Mouse (Mus musculus) liver, embryonic 14.5 days (tissue): ENCODE measurements around the gene Fry. TPM values are rescaled to one million over a fixed set of nuclear protein-coding genes. Genes with fewer than 3 reads are reported as not detected.

Experiments
- ATAC-seq: fragments of 200-750 bp; cut with Nextera tagmentation; 2 replicates; pipeline ENCODE4 v1.8.0; 2017; ENCODE audit warnings: moderate number of reproducible peaks, mild to moderate bottlenecking, moderate library complexity; ENCODE audit not compliant: insufficient read depth
- DNase-seq, 3 experiments: peaks; one replicate each; pipeline ENCODE4 v3.0.0-alpha.2; 2012 to 2013; ENCODE audit warnings: low read depth in 3 of 3, low spot score in 3 of 3
- H3K27ac ChIP-seq: fragments of 300-500 bp; sonication (generic); 2 replicates; pipeline ENCODE4 v1.5.1; 2014; ENCODE audit warnings: moderate library complexity, mild to moderate bottlenecking, control low read depth, inconsistent platforms
- H3K27me3 ChIP-seq: fragments of 300-500 bp; sonication (generic); 2 replicates; pipeline ENCODE4 v1.6.1; 2014; ENCODE audit warnings: mild to moderate bottlenecking, low read length, moderate library complexity; ENCODE audit not compliant: control insufficient read depth, insufficient read depth
- H3K36me3 ChIP-seq: fragments of 300-500 bp; sonication (generic); replicated peaks from 2 replicates; pipeline ENCODE4 v1.6.1; 2014; ENCODE audit warnings: low read depth; ENCODE audit not compliant: control insufficient read depth, insufficient read depth
- H3K4me1 ChIP-seq, 2 experiments: fragments of 200-500 bp in 1 of 2; fragments of 300-500 bp in 1 of 2; sonication (generic) in 1 of 2; replicated peaks; 2 replicates each; pipeline ENCODE4 v1.6.1; 2012 to 2014; ENCODE audit warnings: antibody characterized with exemption in 1 of 2, inconsistent platforms in 1 of 2, low read length in 1 of 2; ENCODE audit not compliant: control insufficient read depth in 2 of 2, insufficient read depth in 2 of 2
- H3K4me2 ChIP-seq: fragments of 300-500 bp; sonication (generic); 2 replicates; pipeline ENCODE4 v1.6.1; 2014; ENCODE audit warnings: low read depth, mild to moderate bottlenecking, control low read depth, moderate library complexity
- H3K4me3 ChIP-seq, 2 experiments: fragments of 200-500 bp in 1 of 2; fragments of 300-500 bp in 1 of 2; sonication (generic) in 1 of 2; 2 replicates each; pipeline ENCODE4 v1.5.1; 2012 to 2014; ENCODE audit warnings: low read depth in 2 of 2, low read length in 2 of 2, mild to moderate bottlenecking in 2 of 2, control low read depth in 1 of 2, inconsistent platforms in 1 of 2, moderate library complexity in 1 of 2; ENCODE audit not compliant: insufficient read depth in 1 of 2
- H3K9ac ChIP-seq: fragments of 300-500 bp; sonication (generic); replicated peaks from 2 replicates; pipeline ENCODE4 v1.6.1; 2014; ENCODE audit warnings: mild to moderate bottlenecking, control low read depth, moderate library complexity
- H3K9me3 ChIP-seq: fragments of 300-500 bp; sonication (generic); 2 replicates; pipeline ENCODE4 v1.6.1; 2016; ENCODE audit warnings: low read length, mixed read lengths; ENCODE audit not compliant: control insufficient read depth
- CTCF ChIP-seq: IDR thresholded peaks from 2 replicates; pipeline ENCODE4 v1.5.1; 2016; ENCODE audit warnings: antibody characterized with exemption, low read depth, control low read depth
- EP300 ChIP-seq: IDR thresholded peaks from 2 replicates; pipeline ENCODE4 v1.6.1; 2016; ENCODE audit warnings: antibody characterized with exemption, low read depth
- WGBS: fragments of 180-500 bp; shearing (Covaris S2); extraction: QIAGEN DNeasy Blood & Tissue Kit; methylation state at CpG from one replicate; pipeline ENCODE4 v1.1.7; 2014; ENCODE audit not compliant: insufficient replicate concordance; 5-methylcytosine and 5-hydroxymethylcytosine counted together
- polyA plus RNA-seq, 2 experiments: library from polyadenylated mRNA; depleted of rRNA in 1 of 2; stranded (reverse) in 1 of 2; unstranded in 1 of 2; fragments of >200 nt; fragmentation: Nextera tagmentation in 1 of 2; extraction: Ambion mirVana in 1 of 2; gene quantifications; 2 replicates each; pipeline versions ENCODE4 v1.2.1 to v1.2.3; 2012 to 2014

Gene Fry
- polyA plus RNA-seq (2012; rRNA removed), result 1.3 and 1.4 TPM in 2 replicates
- 1.9 and 2.5 TPM in 2 replicates for polyA plus RNA-seq (2014; fragmentation: Nextera tagmentation; extraction: Ambion mirVana)

GRCm38 (mm10) chr5:150118455-150119241, at the start of gene Fry:
Gene Fry (plus strand): TSS chr5:150118645.
- TF ChIP-seq EP300 (no peak), CTCF (no peak)
- Histone ChIP-seq H3K4me1 (peaks cover 5 to 21% of the 10 kb centered on the region in 2 experiments), H3K36me3 (no peaks in the 10 kb centered on the region), H3K27ac (no peak within 1 kb of the TSS), H3K9me3 (no peaks in the 10 kb centered on the region), H3K4me3 (peak within 1 kb of the TSS; percentile 51 to 60), H3K9ac (peak within 1 kb of the TSS; percentile 53), H3K27me3 (no peaks in the 10 kb centered on the region; the same call in 1 of the 2 replicates), H3K4me2 (peak within 1 kb of the TSS; percentile 75)
- ATAC-seq (peak; percentile 99), DNase-seq (peak; percentile 81 to 84 (median 83))
- whole genome bisulfite sequencing, result under 1% methylated on average over 67 of the region's 68 CpGs

DNA sequence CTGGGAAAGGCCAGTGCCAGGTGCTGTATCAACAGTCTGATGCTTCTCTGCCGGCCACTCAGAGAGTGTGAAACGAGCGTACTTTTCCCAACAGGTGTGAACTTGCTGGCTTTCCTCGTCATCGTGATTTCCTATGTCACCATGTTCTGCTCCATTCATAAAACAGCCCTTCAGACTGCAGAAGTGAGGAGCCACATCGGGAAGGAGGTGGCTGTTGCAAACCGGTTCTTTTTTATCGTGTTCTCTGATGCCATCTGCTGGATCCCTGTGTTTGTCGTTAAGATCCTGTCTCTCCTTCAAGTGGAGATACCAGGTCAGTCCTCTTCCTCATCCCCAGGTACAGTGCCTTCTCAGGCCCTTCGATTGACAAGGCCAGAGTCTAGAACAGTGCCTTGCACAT, 48.4 kb upstream of the Fry start:
- Histone ChIP-seq H3K4me2 (no peak overlapping the region), H3K27me3 (no peaks in the 10 kb centered on the region), H3K9me3 (no peaks in the 10 kb centered on the region), H3K27ac (no peak overlapping the region), H3K36me3 (no peaks in the 10 kb centered on the region), H3K9ac (no peak overlapping the region), H3K4me3 (no peak overlapping the region), H3K4me1 (no peaks in the 10 kb centered on the region)
- WGBS, result 18% methylated on average over 10 of the region's 10 CpGs
- TF ChIP-seq EP300, result no peak
- TF ChIP-seq CTCF, result no peak
- DNase-seq, result no peak
- no peak for ATAC-seq

DNA sequence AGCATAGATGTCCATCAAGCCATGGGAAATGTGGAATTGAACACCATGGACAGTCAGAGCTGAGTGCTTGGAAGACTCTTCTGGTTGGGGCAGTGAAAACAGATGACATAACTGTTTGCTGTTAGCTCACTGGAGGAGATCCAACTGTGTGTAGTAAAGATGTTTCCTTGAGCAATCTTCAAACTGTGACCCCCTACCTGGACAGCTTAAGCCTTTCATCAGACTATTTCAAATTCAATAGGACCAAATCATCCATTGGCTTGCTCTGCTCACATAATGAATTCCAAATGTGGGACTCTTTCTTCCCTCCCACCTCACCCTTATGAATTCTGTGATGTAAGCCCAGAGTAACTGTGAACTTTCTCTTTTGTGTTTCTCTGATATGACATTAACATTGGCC, 46.7 kb upstream of the Fry start:
- H3K4me2 ChIP-seq, result no peak overlapping the region
- no peaks in the 10 kb centered on the region for H3K36me3 ChIP-seq
- H3K27ac ChIP-seq, result no peak overlapping the region
- no peak overlapping the region for H3K4me3 ChIP-seq
- no peaks in the 10 kb centered on the region for H3K27me3 ChIP-seq
- no peaks in the 10 kb centered on the region for H3K9me3 ChIP-seq
- ATAC-seq (no peak), DNase-seq (no peak)
- H3K9ac ChIP-seq, result no peak overlapping the region
- no peaks in the 10 kb centered on the region for H3K4me1 ChIP-seq
- no peak for TF ChIP-seq EP300
- no peak for TF ChIP-seq CTCF

DNA sequence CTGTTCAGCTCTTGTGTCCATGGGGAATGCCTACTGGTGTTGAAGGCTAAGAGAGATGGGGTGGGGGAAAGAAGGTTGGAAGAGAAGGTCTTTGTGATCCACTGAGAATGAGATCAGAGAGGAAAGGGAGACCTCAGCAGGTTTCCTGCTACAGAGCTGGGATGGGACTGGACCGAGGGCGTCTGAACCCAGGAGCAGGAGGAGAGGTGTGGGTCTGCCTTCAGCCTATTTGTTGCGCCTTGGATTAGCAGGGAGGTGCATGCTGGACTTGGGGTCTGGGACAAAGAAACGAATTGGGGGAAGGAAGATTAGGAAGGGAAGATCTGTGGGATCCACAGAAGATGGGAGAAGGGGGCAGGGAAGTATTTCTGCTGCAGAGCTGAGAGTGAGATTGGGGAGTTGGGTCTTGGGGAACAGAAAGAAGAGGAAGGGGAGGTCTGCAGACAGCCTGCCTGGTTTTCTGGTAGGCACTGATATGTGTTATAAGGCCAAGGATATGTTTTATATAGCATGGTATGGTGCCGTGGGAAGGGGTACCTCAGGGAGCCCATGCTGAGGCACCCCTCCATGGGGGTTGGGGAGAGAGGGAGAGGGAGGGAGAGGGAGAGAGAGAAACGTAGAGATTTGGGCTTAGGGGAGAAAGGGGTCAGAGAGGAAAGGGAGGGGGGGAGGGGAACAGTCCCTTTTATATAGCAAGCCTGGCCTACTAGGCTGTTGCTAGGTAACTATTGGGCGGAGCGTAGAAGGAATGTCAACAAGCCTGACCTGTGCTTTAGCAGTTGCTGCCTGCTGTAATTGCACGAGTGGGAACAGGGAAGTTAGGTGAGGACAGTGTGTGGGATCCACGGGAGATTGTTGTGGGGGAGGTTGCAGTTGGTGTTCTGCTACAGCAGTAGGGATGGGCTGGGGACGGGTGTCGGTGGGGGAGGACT, 38.3 kb upstream of the Fry start:
- 0 out of 2 replicates have a peak, but pooled peaks have one; percentile 26 for ATAC-seq

DNA sequence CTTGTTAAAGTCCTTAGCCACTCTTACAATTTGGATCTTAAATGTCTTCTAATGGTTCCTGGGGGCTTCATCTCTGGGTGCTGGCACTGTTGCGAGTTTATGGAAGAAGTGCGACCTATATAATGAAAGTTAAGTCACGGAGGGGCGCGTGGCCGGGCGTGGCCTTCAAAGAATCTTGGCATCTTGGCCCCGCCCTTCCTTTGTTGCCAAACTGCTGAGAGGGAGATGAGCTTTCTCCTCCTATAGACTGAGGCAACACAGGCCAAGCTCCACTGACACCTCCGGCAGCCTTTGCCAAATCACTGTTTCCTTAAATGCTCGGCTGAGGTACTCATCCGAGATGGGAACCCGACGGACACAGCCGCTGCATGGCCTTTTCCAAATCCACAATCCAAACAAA, 35.7 kb upstream of the Fry start:
- Histone ChIP-seq H3K4me1 (0 out of 4 replicates have a peak, but pooled peaks cover 0 to 2% of the 10 kb centered on the region in 2 experiments), H3K9ac (no peak overlapping the region), H3K27ac (no peak overlapping the region), H3K9me3 (no peaks in the 10 kb centered on the region), H3K36me3 (no peaks in the 10 kb centered on the region), H3K27me3 (no peaks in the 10 kb centered on the region), H3K4me2 (no peak overlapping the region), H3K4me3 (no peak overlapping the region)
- no peak for TF ChIP-seq CTCF
- TF ChIP-seq EP300, result no peak
- 72% methylated on average over 14 of the region's 14 CpGs for WGBS
- ATAC-seq (no peak), DNase-seq (no peak)

More for the DNA sequence above, 38.3 kb upstream of the Fry start:
- Histone ChIP-seq H3K9ac (no peak overlapping the region), H3K27me3 (no peaks in the 10 kb centered on the region), H3K4me1 (0 out of 4 replicates have a peak, but pooled peaks cover 0 to 2% of the 10 kb centered on the region in 2 experiments), H3K9me3 (no peaks in the 10 kb centered on the region), H3K4me2 (no peak overlapping the region), H3K27ac (no peak overlapping the region), H3K4me3 (no peak overlapping the region), H3K36me3 (no peaks in the 10 kb centered on the region)
- no peak for TF ChIP-seq EP300
- no peak for TF ChIP-seq CTCF
- 39% methylated on average over 12 of the region's 12 CpGs for WGBS
- DNase-seq, result no peak
